Mouse (Mus musculus): ENCODE results near the gene Tpi1.
"Not testable (repeated sequence)": the region's sequence is repeated elsewhere in the genome, so short reads cannot be mapped to it uniquely, and the experiment has no call there.

Tpi1 gene

GRCm38 (mm10) chr6:124813933-124814332 lies at the start of gene Tpi1:
Gene Tpi1, minus strand, starts transcription at chr6:124814296.
- DNase-seq: peak; percentile 93

DNA sequence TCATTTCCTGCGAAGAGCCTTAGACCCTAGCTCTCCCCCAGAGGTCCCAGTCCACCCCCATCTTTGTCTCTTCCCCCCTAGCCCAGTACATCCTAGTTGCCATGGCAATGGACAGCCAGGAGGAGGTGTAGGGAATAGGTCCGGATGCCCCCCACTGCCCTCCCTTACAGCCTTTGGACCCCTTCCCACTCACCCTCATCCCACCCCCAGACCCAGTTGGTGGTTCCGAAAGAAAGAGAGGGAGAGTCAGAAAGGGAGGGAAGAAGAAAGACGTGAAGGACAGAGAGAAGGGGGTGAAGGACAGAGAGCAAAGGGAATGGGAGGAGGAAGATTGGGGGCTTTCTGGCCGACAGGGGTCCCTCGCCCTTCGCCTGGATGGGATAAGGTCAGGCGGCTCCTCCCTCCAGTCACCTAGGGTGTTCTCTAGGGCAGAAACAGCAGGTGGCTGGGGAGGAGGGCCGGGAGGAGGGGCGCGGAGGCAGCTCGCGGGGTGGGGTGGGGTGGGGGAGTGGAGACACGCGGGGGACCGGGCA lies 49.1 kb upstream of the Tpi1 start:
- peak; percentile 48 for DNase-seq

- DNase-seq: no peak
Measured at GRCm38 (mm10) chr6:124862406-124863124, 48.5 kb upstream of the Tpi1 start.

GRCm38 (mm10) chr6:124861802-124862201 lies 47.7 kb upstream of the Tpi1 start:
- DNase-seq: no peak

GRCm38 (mm10) chr6:124861266-124861665 lies 47.2 kb upstream of the Tpi1 start:
- DNase-seq: no peak

GRCm38 (mm10) chr6:124860511-124860910 lies 46.4 kb upstream of the Tpi1 start:
- DNase-seq: no peak

GRCm38 (mm10) chr6:124859725-124860124 lies 45.6 kb upstream of the Tpi1 start:
- peak; percentile 93 for DNase-seq

DNA sequence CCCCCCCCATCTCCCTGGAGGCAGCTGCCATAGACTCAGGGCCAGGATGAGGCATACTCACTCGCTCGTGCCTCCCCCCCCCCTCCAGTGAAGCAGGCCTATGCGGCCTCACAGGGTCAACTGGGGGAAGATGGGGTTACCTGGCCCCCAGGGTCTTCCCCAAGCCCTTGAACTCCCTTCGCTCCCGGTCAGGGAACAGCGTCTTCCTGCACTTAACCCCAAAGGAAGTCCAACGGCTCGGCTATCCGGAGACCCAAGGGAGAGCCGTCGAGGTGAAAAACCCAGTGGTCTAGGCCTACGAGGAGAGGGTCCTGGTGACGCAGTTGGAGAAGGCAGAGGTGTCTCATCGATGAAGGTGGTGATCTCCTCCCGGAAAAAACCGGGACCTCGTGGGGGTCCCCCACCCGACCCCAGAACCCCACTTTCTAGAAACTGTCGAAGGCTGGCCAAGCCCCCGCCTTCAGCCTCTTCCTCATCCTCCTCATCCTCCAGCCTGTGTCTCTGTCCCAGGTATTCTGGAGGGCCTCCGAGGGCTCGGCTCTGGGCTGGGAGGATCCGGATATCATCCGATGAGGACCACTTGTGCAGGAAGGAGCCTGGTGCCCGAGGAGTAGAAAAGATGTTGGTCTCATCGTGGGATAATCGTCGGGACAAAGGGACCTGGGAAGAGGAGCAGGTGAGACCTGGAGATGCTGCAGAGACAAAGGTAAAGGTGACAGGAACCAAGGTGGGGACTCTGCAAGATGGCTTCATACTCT lies 44.6 kb upstream of the Tpi1 start:
- no peak for DNase-seq

DNA sequence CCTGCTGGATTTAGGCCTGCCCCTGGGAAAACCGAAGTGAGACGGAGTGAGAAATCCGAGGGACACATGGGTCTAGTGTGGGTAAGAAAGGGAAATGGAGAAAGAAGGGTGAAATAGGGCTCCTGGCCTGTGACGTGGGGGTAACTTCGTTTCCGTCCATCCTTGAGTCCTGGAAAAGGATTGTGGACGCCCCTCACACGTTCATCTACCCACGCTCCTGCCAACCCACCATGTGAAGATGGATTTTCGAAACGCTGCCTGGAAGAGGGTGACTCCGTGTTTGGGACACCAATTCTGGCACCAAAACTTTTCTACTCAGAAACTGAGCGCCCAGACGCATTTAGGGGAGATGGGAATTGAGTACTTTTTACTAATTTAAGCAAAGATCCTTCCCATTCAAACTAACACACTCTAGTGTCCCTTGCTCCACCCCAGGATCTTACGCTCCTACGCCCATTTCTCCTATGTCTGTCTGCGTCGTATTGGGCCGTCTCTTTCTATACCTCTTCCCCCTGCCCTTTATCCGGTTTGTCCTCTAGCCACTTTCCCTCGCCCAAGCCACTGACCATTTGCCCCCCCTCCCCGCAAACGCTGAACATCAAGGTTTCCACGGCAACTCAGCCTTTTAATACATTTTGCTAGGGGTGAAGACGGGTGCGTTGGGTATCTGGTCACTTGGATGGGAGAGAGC lies 43.9 kb upstream of the Tpi1 start:
- peak; percentile 56 for DNase-seq

DNA sequence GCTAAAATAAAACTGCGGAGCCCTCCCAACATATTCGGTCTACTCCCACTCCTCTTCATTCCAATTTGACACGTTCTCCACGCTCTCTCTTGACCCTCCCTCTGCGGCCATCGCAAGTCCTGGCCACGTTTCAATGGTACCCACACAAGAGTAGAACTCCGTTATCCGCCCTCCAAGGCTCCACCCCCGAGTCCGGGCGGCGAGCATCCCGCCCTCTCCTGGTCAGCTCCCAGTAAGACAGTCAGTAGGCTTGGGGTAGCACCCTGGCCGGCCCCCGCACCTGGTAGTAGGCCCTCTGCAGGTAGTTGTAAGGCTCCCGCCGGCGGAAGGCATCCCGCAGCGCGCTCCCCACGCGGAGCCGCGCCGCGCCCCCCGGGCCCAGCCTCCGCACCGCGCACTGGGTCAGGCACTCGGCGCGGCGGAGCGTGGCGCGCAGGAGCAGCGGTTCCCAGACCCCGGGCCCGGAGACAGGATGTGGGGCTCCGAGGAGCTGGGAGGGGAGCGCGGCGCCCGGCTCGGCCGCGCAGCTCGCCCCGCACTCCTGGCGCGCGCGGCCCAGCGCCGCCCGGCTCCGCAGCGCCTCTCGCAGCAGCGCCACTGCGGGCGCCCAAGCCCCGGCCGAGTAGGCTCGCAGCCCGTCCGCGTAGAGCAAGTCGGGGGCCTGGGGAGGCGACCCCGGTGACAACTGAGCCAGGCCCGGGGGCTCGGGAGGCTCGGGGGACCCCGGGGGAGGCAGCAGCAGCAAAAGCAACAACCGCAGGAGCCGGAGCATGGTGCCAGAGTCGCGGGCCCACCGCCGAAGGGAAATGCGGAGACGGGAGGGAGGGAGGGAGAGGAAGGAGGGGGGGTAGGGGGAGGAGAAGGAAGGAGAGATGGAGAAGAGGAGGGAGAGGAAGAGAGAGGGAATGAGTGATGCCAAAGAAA lies 43.1 kb upstream of the Tpi1 start, which contains the start of gene P3h3:
P3h3 (minus strand) TSS at position 837 of the 924 bp plus-strand sequence.
- DNase-seq: peak; percentile 93

DNA sequence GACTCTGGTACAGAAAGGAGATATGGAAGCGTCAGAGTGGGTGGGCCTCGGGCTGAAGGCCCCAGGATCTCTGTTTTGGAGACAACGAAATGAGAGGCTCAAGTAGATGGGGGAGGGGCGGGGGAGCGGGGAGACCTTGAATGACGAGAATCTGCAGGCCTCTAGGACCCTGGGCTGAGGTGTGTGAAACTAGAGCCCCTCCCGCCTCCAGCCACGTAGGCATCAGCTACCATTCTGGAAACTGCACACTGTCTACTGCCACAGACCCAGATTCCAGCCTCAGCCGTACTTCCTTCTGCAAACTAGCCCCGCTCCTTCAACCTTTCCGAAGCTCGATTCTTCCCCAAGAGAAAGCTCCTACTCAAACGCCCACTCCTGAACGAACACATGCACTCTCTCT lies 42.2 kb upstream of the Tpi1 start:
- DNase-seq: peak; percentile 45

DNA sequence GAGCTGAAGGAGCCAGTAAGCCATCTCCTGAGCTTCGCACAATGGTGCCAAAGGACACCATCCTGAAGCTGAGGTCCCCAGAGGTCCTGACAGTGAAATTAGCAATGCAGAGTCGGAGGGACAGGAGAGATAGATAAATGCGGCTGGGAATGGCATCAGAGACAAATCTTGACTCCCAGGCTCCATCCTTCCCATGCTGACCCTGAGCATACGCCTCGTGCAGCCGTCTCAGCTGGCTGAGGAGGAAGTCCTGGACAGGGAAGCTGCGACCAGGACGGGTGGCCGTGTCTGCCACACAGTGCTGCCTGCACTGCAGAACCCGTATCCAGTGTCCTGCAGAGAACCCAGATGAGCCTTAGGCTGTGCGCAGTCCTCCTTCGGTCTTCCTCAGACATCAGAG lies 40.6 kb upstream of the Tpi1 start:
- no peak for DNase-seq

- DNase-seq: no peak
Measured at GRCm38 (mm10) chr6:124850535-124850934, 36.4 kb upstream of the Tpi1 start.

GRCm38 (mm10) chr6:124847305-124847704 lies 33.2 kb upstream of the Tpi1 start:
- DNase-seq: peak; percentile 97

DNA sequence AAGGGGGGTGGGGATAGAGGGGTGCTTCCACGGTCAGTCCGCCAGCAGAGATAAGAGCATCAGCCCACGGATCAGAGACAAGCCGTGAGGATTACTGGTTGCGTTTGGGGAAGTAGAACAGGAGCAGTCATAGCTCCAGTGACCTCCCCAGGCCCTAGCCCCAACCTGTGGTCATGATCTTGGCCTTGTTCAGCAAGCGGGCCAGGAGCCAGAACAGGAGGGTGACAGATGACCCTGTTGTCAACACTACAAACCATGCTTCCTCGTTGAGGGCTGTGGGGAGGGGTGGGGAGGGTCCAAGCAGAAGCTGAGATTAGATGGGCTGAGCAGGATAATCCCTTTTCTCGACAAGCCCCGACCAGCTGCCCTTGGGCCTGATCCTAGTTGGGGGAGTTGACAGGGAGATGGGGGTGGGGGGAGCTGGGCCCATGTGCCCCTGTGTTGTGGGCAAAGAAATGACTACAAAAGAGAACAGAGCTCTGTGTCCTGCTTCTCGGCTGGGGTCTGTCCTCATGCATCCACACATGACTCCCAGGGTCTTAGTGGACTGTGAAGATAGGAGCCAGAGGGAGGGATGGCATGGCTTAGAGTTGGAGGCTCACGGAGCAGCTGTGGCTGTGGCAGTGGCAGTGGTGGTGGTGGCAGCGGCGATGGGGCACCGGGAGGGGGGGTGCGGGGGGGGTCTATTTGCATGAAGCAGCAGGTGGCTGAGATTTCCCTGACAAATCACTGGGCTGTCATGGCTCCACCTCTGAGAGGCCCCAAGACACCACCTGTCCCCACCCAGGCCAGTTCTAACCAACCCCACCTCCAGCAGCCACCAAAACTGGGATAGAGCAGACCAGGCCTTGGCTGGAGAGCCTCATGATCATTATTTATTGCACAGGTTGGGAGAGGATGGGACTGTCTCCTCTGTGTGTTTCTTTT lies 26.4 kb upstream of the Tpi1 start, which contains the start of gene Gnb3:
Gnb3 (minus strand) TSS at position 35 of the 927 bp plus-strand sequence.
- no peak for DNase-seq

- DNase-seq: no peak
Measured at GRCm38 (mm10) chr6:124839805-124840204, 25.7 kb upstream of the Tpi1 start.

GRCm38 (mm10) chr6:124836411-124836810 lies 22.3 kb upstream of the Tpi1 start:
- no peak for DNase-seq

DNA sequence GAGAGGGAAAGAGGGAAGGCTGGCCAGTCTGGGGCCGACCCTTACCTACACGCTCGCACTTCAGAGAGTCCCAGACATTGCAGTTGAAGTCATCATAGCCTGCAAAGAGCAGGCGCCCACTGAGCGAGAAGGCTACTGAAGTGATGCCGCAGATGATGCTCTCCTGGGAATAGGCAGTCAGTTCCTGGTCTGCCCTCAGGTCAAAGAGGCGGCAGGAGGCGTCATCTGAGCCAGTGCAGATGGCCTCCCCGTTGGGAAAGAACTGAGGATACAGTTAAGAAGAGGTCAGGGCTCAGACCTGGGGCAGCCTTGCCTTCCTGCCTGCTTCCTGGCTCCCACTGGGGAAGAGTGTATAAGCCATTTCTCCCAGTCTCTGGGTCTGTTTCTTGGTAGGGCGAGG lies 21.4 kb upstream of the Tpi1 start:
- DNase-seq: no peak

DNA sequence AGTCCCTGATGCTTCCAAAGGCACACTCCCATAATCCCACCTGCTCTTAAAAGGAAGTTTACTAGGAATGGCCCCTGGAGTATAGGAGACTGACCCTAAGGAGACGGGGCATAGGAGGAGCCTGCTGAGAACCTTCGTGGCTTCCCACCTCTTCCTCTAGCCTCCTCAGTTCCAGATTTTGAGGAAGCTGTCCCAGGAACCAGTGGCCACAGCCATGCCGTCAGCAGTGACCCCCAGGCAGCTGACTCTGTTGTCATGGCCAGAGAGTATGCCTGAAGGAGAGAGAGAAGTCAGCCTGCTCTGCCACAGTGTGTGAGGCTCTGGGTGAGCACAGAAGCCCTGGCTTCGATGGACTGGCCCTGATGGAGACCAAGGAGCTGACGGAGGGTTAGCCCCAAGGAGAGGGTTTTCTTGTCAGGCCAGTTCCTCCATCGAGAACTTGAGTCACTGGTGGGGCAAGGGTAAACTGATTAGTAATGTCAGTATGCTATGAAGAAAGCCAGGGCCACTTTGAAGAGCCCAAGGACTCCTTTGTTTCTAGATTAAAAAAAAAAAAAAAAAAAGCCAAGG lies 20.5 kb upstream of the Tpi1 start:
- no peak for DNase-seq

DNA sequence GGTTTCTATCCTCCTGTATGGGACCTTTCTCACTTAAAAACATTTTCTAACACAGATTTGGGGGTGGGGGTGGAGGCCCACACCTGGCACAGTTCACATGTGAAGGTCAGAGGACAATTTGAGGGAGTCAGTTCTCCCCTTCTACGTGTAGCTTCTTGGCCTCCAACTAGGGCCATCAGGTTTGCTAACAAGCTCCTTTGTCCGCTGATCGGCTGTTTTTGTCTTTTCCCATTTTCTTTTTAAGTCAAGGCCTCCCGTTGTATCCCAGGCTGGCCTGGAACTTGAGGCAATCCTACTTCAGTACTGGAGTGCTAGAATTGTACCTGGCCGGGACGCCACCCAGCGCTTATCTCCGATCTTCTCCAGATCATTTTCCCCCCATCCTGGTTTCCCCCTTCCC lies 17.6 kb upstream of the Tpi1 start:
- DNase-seq: no peak

DNA sequence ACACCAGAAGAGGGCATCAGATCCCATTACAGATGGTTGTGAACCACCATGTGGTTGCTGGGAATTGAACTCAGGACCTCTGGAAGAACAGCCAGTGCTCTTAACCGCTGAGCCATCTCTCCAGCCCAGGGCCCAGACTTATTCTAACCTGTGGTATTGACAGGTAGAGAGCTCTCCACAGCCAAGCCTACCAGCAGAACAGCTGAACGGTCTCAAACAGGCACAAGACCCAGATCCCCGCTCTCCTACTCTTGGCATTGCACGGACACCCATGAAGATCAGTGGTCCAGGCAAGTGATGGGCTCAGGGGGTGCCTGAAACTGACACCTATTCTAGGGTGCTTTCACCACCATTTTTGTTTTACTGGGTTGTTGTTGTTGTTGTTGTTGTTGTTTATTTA lies 17.1 kb upstream of the Tpi1 start:
- not testable (repeated sequence) for DNase-seq
